Mouse (Mus musculus): ENCODE measurements around the gene Atic. TPM values are rescaled to one million over a fixed set of nuclear protein-coding genes. Genes with fewer than 3 reads are reported as not detected.

The Atic gene
- total and polyA plus RNA-seq, 3 experiments: 123 to 223 (median 187) TPM

DNA sequence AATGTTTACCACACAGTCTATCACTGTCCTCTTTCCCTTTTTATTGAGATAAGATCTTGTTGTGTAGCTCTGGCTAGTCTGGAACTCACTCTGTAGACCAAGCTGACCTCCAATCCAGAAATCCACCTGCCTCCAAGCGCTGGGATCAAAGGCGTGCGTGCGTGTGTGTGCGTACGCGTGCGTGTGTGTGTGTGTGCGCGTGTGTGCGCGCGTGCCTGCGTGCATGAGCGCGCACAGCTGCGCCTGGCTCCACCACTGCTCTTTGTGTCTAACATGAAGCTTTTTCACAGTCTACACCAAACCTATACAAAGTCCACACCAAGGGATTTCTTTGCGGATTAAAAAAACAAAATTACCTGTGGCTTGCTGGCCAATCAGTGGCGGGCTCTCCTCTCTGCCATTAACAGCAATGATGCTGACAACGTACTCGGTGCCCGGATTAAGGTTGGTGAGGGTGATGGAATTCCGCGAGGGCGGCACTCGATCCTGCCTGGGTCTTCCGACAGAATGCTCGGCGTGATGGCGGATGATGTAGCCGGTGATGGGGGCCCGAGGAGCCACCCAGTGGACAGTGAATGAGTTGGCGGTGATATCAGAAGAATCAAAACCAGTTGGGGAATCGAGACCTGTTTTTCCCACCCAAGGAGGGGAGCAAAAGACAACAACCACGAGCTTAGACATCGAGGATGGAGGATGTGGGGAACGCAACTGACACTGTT is 52.3 kb downstream of the Atic start:
- dilution Hi-C loops (cut with MboI; ENCODE audit: extremely low pct_ligation_motif_present, extremely low pct_unique_long_range_greater_than_20kb, low sequenced_read_pairs): no loop called here
- no peak overlapping the region for H3K4me2 ChIP-seq (ENCODE audit: insufficient read depth, low read depth, poor library complexity, severe bottlenecking)
- no peaks in the 10 kb centered on the region for H3K79me2 ChIP-seq (replicated peaks; ENCODE audit: control insufficient read depth, extremely low read depth, insufficient read depth, poor library complexity, severe bottlenecking)
- H3K27me3 ChIP-seq (replicated peaks): no peaks in the 10 kb centered on the region
- no peaks in the 10 kb centered on the region for H3K4me1 ChIP-seq (ENCODE audit: control insufficient read depth in 1 of 2, insufficient read depth in 2 of 2)
- DNase-seq (ENCODE audit: extremely low read depth): no peak
- H3K36me3 ChIP-seq (replicated peaks in 1 of 2; ENCODE audit: control insufficient read depth in 1 of 2, insufficient read depth in 1 of 2, low read length in 1 of 2): no peaks in the 10 kb centered on the region
- H3K4me3 ChIP-seq (replicated peaks in 1 of 3; ENCODE audit: low read depth in 2 of 3, low read length in 2 of 3, poor library complexity in 1 of 3): no peak overlapping the region
- H3K9me3 ChIP-seq (replicated peaks; ENCODE audit: low read length): no peaks in the 10 kb centered on the region
- H3K9ac ChIP-seq (ENCODE audit: insufficient read depth, low read depth): no peak overlapping the region
- TF ChIP-seq PAX5 (IDR thresholded peaks at IDR 0.05; ENCODE audit: low read length) (no peak), MAFK (IDR thresholded peaks at IDR 0.05; ENCODE audit: insufficient replicate concordance, low read length) (no peak), CHD2 (IDR thresholded peaks at IDR 0.05; ENCODE audit: low read length) (no peak), ZNF384 (IDR thresholded peaks at IDR 0.05; ENCODE audit: low read depth, low read length) (no peak), POLR2A (IDR thresholded peaks at IDR 0.05; ENCODE audit: low read depth, low read length) (no peak), ETS1 (conservative IDR thresholded peaks at IDR 0.05; ENCODE audit: low read depth, low read length) (no peak), SIN3A (IDR thresholded peaks at IDR 0.05; ENCODE audit: low read length) (no peak), ZMIZ1 (IDR thresholded peaks at IDR 0.05; ENCODE audit: low read depth, low read length) (no peak), JUND (conservative IDR thresholded peaks at IDR 0.05; ENCODE audit: low read depth, low read length) (no peak), NELFE (IDR thresholded peaks at IDR 0.05; ENCODE audit: low read depth, low read length) (no peak), ELF1 (IDR thresholded peaks at IDR 0.05; ENCODE audit: low read depth, low read length) (no peak), GABPA (IDR thresholded peaks at IDR 0.05; ENCODE audit: insufficient replicate concordance, low read depth, low read length) (no peak), E2F4 (IDR thresholded peaks at IDR 0.05; ENCODE audit: insufficient replicate concordance, low read depth, low read length) (no peak), UBTF (IDR thresholded peaks at IDR 0.05; ENCODE audit: low read depth, low read length) (no peak), KAT2A (IDR thresholded peaks at IDR 0.05; ENCODE audit: insufficient replicate concordance, low read length) (no peak), EP300 (IDR thresholded peaks at IDR 0.05; ENCODE audit: low read length) (no peak), MYC (IDR thresholded peaks at IDR 0.05; ENCODE audit: low read depth, low read length) (no peak), MAZ (IDR thresholded peaks at IDR 0.05; ENCODE audit: low read depth, low read length) (no peak), NRF1 (IDR thresholded peaks at IDR 0.05; ENCODE audit: low read depth, low read length) (no peak)
- H3K27ac ChIP-seq (ENCODE audit: insufficient read depth, low read depth): no peak overlapping the region
- in situ Hi-C loops (cut with MboI; ENCODE audit: low pct_ligation_motif_present, low pct_unique_long_range_greater_than_20kb, low sequenced_read_pairs): no loop called here

DNA sequence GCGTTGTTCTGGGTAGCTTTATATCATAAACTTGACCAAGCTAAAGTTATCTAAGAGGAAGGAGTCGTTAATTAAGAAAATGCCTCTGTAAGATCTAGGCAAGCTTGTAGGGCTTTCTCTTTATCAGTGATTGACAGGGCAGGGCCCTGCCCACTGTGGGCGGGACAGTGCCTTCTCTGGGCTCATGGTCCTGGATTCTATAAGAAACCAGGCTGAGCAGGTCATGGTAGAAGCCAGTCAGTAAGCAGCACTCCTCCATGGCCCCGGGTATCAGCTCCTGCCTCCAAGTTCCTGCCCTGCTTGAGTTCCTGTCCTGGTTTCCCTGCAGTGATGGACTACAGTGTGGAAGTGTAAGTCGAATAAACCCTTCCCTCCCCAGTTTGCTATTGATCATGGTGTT is 53.0 kb downstream of the Atic start:
- in situ Hi-C loops (cut with MboI; ENCODE audit: low pct_ligation_motif_present, low pct_unique_long_range_greater_than_20kb, low sequenced_read_pairs): no loop called here

More for the DNA sequence above, 53.0 kb downstream of the Atic start:
- dilution Hi-C loops (cut with MboI; ENCODE audit: extremely low pct_ligation_motif_present, extremely low pct_unique_long_range_greater_than_20kb, low sequenced_read_pairs): no loop called here
- Histone ChIP-seq H3K27ac (ENCODE audit: insufficient read depth, low read depth) (no peak overlapping the region), H3K4me3 (replicated peaks in 1 of 3; ENCODE audit: low read depth in 2 of 3, low read length in 2 of 3, poor library complexity in 1 of 3) (no peak overlapping the region), H3K36me3 (replicated peaks in 1 of 2; ENCODE audit: control insufficient read depth in 1 of 2, insufficient read depth in 1 of 2, low read length in 1 of 2) (no peaks in the 10 kb centered on the region), H3K79me2 (replicated peaks; ENCODE audit: control insufficient read depth, extremely low read depth, insufficient read depth, poor library complexity, severe bottlenecking) (no peaks in the 10 kb centered on the region), H3K9me3 (replicated peaks; ENCODE audit: low read length) (no peaks in the 10 kb centered on the region), H3K9ac (ENCODE audit: insufficient read depth, low read depth) (no peak overlapping the region), H3K4me1 (ENCODE audit: control insufficient read depth in 1 of 2, insufficient read depth in 2 of 2) (no peaks in the 10 kb centered on the region), H3K4me2 (ENCODE audit: insufficient read depth, low read depth, poor library complexity, severe bottlenecking) (no peak overlapping the region), H3K27me3 (replicated peaks) (no peaks in the 10 kb centered on the region)
- TF ChIP-seq PAX5 (IDR thresholded peaks at IDR 0.05; ENCODE audit: low read length) (no peak), E2F4 (IDR thresholded peaks at IDR 0.05; ENCODE audit: insufficient replicate concordance, low read depth, low read length) (no peak), ELF1 (IDR thresholded peaks at IDR 0.05; ENCODE audit: low read depth, low read length) (no peak), GABPA (IDR thresholded peaks at IDR 0.05; ENCODE audit: insufficient replicate concordance, low read depth, low read length) (no peak), MYC (IDR thresholded peaks at IDR 0.05; ENCODE audit: low read depth, low read length) (no peak), EP300 (IDR thresholded peaks at IDR 0.05; ENCODE audit: low read length) (no peak), TCF12 (IDR thresholded peaks at IDR 0.05; ENCODE audit: low read depth, low read length) (no peak), ETS1 (conservative IDR thresholded peaks at IDR 0.05; ENCODE audit: low read depth, low read length) (no peak), SMC3 (IDR thresholded peaks at IDR 0.05; ENCODE audit: low read depth, low read length) (no peak), KAT2A (IDR thresholded peaks at IDR 0.05; ENCODE audit: insufficient replicate concordance, low read length) (no peak), ZKSCAN1 (IDR thresholded peaks at IDR 0.05; ENCODE audit: borderline replicate concordance, low read depth, low read length) (no peak), JUN (IDR thresholded peaks at IDR 0.05; ENCODE audit: insufficient read depth, low read depth, low read length) (no peak)
- no peak for DNase-seq (ENCODE audit: extremely low read depth)

Data from CH12.LX (cell line).